Mouse (Mus musculus) MEL (cell line): Measurements from ENCODE around the gene Atp2c1. TPM values are rescaled to one million over a fixed set of nuclear protein-coding genes. Genes with fewer than 3 reads are reported as not detected.

Source experiments
- DNase-seq: peaks from one replicate; pipeline ENCODE4 v3.0.0; 2011; ENCODE audit warnings: low read depth, low spot score
- H3K27ac ChIP-seq: 2 replicates; pipeline ENCODE4 v1.5.1; 2012; ENCODE audit warnings: low read depth, mild to moderate bottlenecking, control low read depth, low read length, moderate library complexity; ENCODE audit not compliant: control insufficient read depth
- H3K27me3 ChIP-seq, 2 experiments: fragments of 150-350 bp in 1 of 2; sonication (generic) in 1 of 2; 2 replicates each; pipeline ENCODE4 v1.6.1; 2012; ENCODE audit warnings: low read length in 2 of 2, mild to moderate bottlenecking in 2 of 2, improper control_type of control experiment in 1 of 2, moderate library complexity in 1 of 2; ENCODE audit not compliant: insufficient read depth in 2 of 2, control insufficient read depth in 1 of 2
- H3K36me3 ChIP-seq, 2 experiments: 2 replicates each; pipeline ENCODE4 v1.6.1; 2012 to 2014; ENCODE audit warnings: low read length in 2 of 2, improper control_type of control experiment in 1 of 2, inconsistent platforms in 1 of 2, mild to moderate bottlenecking in 1 of 2; ENCODE audit not compliant: insufficient read depth in 2 of 2, control insufficient read depth in 1 of 2
- H3K4me1 ChIP-seq, 2 experiments: fragments of 150-350 bp in 1 of 2; sonication (generic) in 1 of 2; 2 replicates each; pipeline ENCODE4 v1.6.1; 2012; ENCODE audit warnings: low read length in 2 of 2, improper control_type of control experiment in 1 of 2, mild to moderate bottlenecking in 1 of 2; ENCODE audit not compliant: insufficient read depth in 2 of 2, control insufficient read depth in 1 of 2
- H3K4me3 ChIP-seq, 2 experiments: fragments of 150-350 bp in 1 of 2; sonication (generic) in 1 of 2; 2 replicates each; pipeline ENCODE4 v1.5.1; 2012; ENCODE audit warnings: low read depth in 2 of 2, low read length in 2 of 2, mild to moderate bottlenecking in 2 of 2, moderate library complexity in 2 of 2, control low read depth in 1 of 2, improper control_type of control experiment in 1 of 2; ENCODE audit not compliant: control insufficient read depth in 1 of 2, insufficient read depth in 1 of 2
- H3K79me2 ChIP-seq: 2 replicates; pipeline ENCODE4 v1.6.1; 2012; ENCODE audit warnings: mild to moderate bottlenecking, low read length, moderate library complexity; ENCODE audit not compliant: control insufficient read depth, poor library complexity, insufficient read depth
- H3K9ac ChIP-seq: 2 replicates; pipeline ENCODE4 v1.6.1; 2012; ENCODE audit warnings: low read depth, mild to moderate bottlenecking, control low read depth, low read length, moderate library complexity; ENCODE audit not compliant: control insufficient read depth, poor library complexity, severe bottlenecking
- H3K9me3 ChIP-seq: fragments of 150-350 bp; sonication (generic); replicated peaks from 2 replicates; pipeline ENCODE4 v1.6.1; 2012; ENCODE audit warnings: mild to moderate bottlenecking, low read length, improper control_type of control experiment, moderate library complexity; ENCODE audit not compliant: insufficient read depth
- E2F4 ChIP-seq: IDR thresholded peaks from 2 replicates; pipeline ENCODE4 v1.6.1; 2011; ENCODE audit warnings: low read depth, low read length, improper control_type of control experiment, borderline replicate concordance
- GABPA ChIP-seq: IDR thresholded peaks from 2 replicates; pipeline ENCODE4 v1.6.1; 2012; ENCODE audit warnings: low read depth, mild to moderate bottlenecking, inconsistent platforms, low read length, improper control_type of control experiment, moderate library complexity
- HCFC1 ChIP-seq: IDR thresholded peaks from 2 replicates; pipeline ENCODE4 v1.6.1; 2012; ENCODE audit warnings: low read depth, mild to moderate bottlenecking, inconsistent platforms, low read length, improper control_type of control experiment, moderate library complexity
- MAFK ChIP-seq: IDR thresholded peaks from 2 replicates; pipeline ENCODE4 v1.6.1; 2011; ENCODE audit warnings: low read depth, mild to moderate bottlenecking, low read length, improper control_type of control experiment, borderline replicate concordance
- MYB ChIP-seq: IDR thresholded peaks from 2 replicates; pipeline ENCODE4 v1.6.1; 2011; ENCODE audit warnings: mild to moderate bottlenecking, low read depth, low read length, improper control_type of control experiment
- NELFE ChIP-seq: IDR thresholded peaks from 2 replicates; pipeline ENCODE4 v1.6.1; 2011; ENCODE audit warnings: low read depth, low read length, improper control_type of control experiment
- POLR2AphosphoS2 ChIP-seq: IDR thresholded peaks from 2 replicates; pipeline ENCODE4 v1.6.1; 2011; ENCODE audit warnings: low read length, improper control_type of control experiment
- POLR2AphosphoS5 ChIP-seq: IDR thresholded peaks from 2 replicates; pipeline ENCODE4 v1.6.1; 2012; ENCODE audit warnings: low read depth, borderline replicate concordance, mild to moderate bottlenecking, inconsistent platforms, low read length, moderate library complexity, mixed read lengths
- RCOR1 ChIP-seq: IDR thresholded peaks from 2 replicates; pipeline ENCODE4 v1.6.1; 2012; ENCODE audit warnings: low read depth, mild to moderate bottlenecking, inconsistent platforms, low read length, improper control_type of control experiment
- TAL1 ChIP-seq: IDR thresholded peaks from 2 replicates; pipeline ENCODE4 v1.6.1; 2012; ENCODE audit warnings: mild to moderate bottlenecking, inconsistent platforms, low read length, moderate library complexity, mixed read lengths
- TBP ChIP-seq: IDR thresholded peaks from 2 replicates; pipeline ENCODE4 v1.8.0; 2011; ENCODE audit warnings: low read depth, low read length, improper control_type of control experiment
- UBTF ChIP-seq: IDR thresholded peaks from 2 replicates; pipeline ENCODE4 v1.6.1; 2012; ENCODE audit warnings: low read depth, mild to moderate bottlenecking, inconsistent platforms, low read length, improper control_type of control experiment, moderate library complexity, borderline replicate concordance; ENCODE audit not compliant: insufficient read depth
- USF2 ChIP-seq, 2 experiments: IDR thresholded peaks; 2 replicates each; pipeline ENCODE4 v1.6.1; 2011 to 2012; ENCODE audit warnings: improper control_type of control experiment in 2 of 2, low read length in 2 of 2, borderline replicate concordance in 1 of 2, inconsistent platforms in 1 of 2, low read depth in 1 of 2, mild to moderate bottlenecking in 1 of 2; ENCODE audit not compliant: insufficient read depth in 1 of 2
- ZC3H11A ChIP-seq: IDR thresholded peaks from 2 replicates; pipeline ENCODE4 v1.6.1; 2012; ENCODE audit warnings: low read depth, mild to moderate bottlenecking, inconsistent platforms, low read length, improper control_type of control experiment
- ZMIZ1 ChIP-seq: IDR thresholded peaks from 2 replicates; pipeline ENCODE4 v1.6.1; 2012; ENCODE audit warnings: low read depth, mild to moderate bottlenecking, inconsistent platforms, low read length, improper control_type of control experiment, moderate library complexity
- polyA plus RNA-seq, 2 experiments: library from polyadenylated mRNA; stranded (reverse) in 1 of 2; unstranded in 1 of 2; fragments of >175 nt in 1 of 2; fragments of >200 nt in 1 of 2; gene quantifications; 2 replicates each; pipeline versions ENCODE4 v1.2.1 to v1.2.4; 2012; ENCODE audit warnings: low replicate concordance in 2 of 2, low read depth in 1 of 2; ENCODE audit not compliant: insufficient read length in 2 of 2, insufficient read depth in 1 of 2, missing spikeins in 1 of 2
- total RNA-seq: library from RNA; depleted of rRNA; stranded (reverse); fragments of 300-350 nt; gene quantifications from 2 replicates; pipeline ENCODE4 v1.2.3, GENCODE M21; 2012

Atp2c1 gene
- total and polyA plus RNA-seq, 3 experiments = 32.7 to 33.6 TPM; not detected in 1

DNA sequence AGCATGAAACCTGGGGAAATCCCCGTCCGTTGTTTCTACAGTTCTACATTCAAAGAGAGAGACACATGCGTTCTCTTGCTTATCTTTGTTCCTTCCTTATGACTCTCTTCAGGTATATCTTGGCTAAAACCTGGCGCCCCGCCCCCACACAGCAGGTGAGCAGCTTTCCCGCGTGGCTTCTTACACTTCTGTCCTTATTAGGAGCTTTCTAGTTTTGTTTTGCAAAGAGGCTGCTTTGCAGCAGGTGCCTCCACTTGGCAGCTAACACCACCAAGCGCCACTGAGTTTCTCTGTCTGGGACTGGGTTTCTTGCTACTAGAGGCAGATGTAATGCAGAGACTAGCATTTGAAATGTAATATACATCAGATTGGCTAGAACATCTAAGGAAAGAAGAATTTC is 10.4 kb upstream of the Atp2c1 start:
- no peak for TF ChIP-seq UBTF
- TF ChIP-seq POLR2AphosphoS5 = no peak
- no peak for TF ChIP-seq ZMIZ1
- no peak for TF ChIP-seq RCOR1
- TF ChIP-seq MAFK = no peak
- TF ChIP-seq ZC3H11A = no peak
- no peak for TF ChIP-seq POLR2AphosphoS2
- no peak for TF ChIP-seq TBP
- TF ChIP-seq TAL1 = no peak
- no peak for TF ChIP-seq USF2 (IDR thresholded peaks at IDR 0.05; ENCODE audit: borderline replicate concordance in 1 of 2, insufficient read depth in 1 of 2, low read depth in 1 of 2, low read length in 2 of 2)
- no peak for TF ChIP-seq HCFC1
- TF ChIP-seq NELFE = no peak
- no peak for TF ChIP-seq MYB
- TF ChIP-seq E2F4 = no peak
- no peak overlapping the region for H3K4me3 ChIP-seq
- no peaks in the 10 kb centered on the region for H3K4me1 ChIP-seq
- H3K27ac ChIP-seq = no peak overlapping the region
- no peaks in the 10 kb centered on the region for H3K79me2 ChIP-seq
- no peaks in the 10 kb centered on the region for H3K9me3 ChIP-seq
- H3K36me3 ChIP-seq = no peaks in the 10 kb centered on the region
- DNase-seq = no peak
- H3K9ac ChIP-seq = no peak overlapping the region
- H3K27me3 ChIP-seq = peaks cover 0 to 1% of the 10 kb centered on the region in 2 experiments; a peak in 1 of 4 replicates

DNA sequence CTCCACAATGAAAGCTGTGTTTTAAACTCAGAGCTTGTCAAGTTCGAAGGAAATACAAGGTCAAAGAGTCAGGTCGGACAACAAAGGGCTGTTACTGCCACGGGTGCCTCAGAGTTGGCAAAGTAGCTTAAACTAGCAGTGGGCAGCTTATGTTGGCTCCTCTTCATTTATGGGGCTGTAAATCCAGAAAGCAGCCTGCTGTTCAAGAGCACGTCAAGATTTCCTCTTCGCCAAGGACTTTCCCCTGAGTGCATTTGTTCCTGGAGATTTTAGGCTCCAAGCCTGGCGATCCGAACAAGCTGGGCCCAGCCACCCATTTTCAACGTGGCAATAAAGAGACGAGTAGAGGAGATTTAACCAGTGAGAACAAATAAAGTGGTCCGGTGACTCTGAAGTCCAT is 9.8 kb upstream of the Atp2c1 start:
- H3K79me2 ChIP-seq = no peaks in the 10 kb centered on the region
- H3K4me1 ChIP-seq = no peaks in the 10 kb centered on the region
- no peaks in the 10 kb centered on the region for H3K9me3 ChIP-seq
- H3K4me3 ChIP-seq = no peak overlapping the region
- no peak for DNase-seq
- no peak overlapping the region for H3K9ac ChIP-seq
- peaks cover 0 to 1% of the 10 kb centered on the region in 2 experiments; a peak in 1 of 4 replicates for H3K27me3 ChIP-seq
- H3K36me3 ChIP-seq = no peaks in the 10 kb centered on the region
- TF ChIP-seq UBTF (no peak), NELFE (no peak), GABPA (no peak)
- no peak overlapping the region for H3K27ac ChIP-seq
